Mouse (Mus musculus): Measurements from ENCODE around the gene Yipf3. TPM values are rescaled to one million over a fixed set of nuclear protein-coding genes. Genes with fewer than 3 reads are reported as not detected.

The Yipf3 gene
- polyA plus RNA-seq, 1 experiment from 2014 or later: 132 TPM

GRCm38 (mm10) chr17:46253452-46254084 lies 5.7 kb downstream of the Yipf3 start, which contains the start of gene Lrrc73:
Gene Lrrc73, plus strand, starts transcription at chr17:46253531.
- Histone ChIP-seq H3K36me3 (ENCODE audit: insufficient read depth, low read length) (peaks cover 44% of the 10 kb centered on the region), H3K27ac (ENCODE audit: low read length) (no peak within 1 kb of the TSS), H3K4me1 (ENCODE audit: insufficient read depth, low read length) (peaks cover 25% of the 10 kb centered on the region), H3K9ac (replicated peaks; ENCODE audit: low read length) (peak within 1 kb of the TSS; percentile 73), H3K4me2 (replicated peaks; ENCODE audit: low read depth, low read length) (peak within 1 kb of the TSS; percentile 100), H3K4me3 (ENCODE audit: low read length) (peak within 1 kb of the TSS; percentile 70), H3K27me3 (ENCODE audit: insufficient read depth, low read length) (peaks cover 14% of the 10 kb centered on the region), H3K9me3 (ENCODE audit: low read length) (no peaks in the 10 kb centered on the region)
- WGBS: 2% methylated on average over 45 of the region's 48 CpGs
- ATAC-seq (ENCODE audit: low FRiP score, low TSS enrichment): peak; percentile 81

GRCm38 (mm10) chr17:46254106-46254505 lies 6.2 kb downstream of the Yipf3 start:
- peak; percentile 16; the same call in 1 of the 2 replicates for ATAC-seq (ENCODE audit: low FRiP score, low TSS enrichment)
- Histone ChIP-seq H3K9ac (replicated peaks; ENCODE audit: low read length) (peak overlapping the region; percentile 73), H3K36me3 (ENCODE audit: insufficient read depth, low read length) (peaks cover 49% of the 10 kb centered on the region), H3K4me2 (replicated peaks; ENCODE audit: low read depth, low read length) (peak overlapping the region; percentile 100), H3K9me3 (ENCODE audit: low read length) (no peaks in the 10 kb centered on the region), H3K4me1 (ENCODE audit: insufficient read depth, low read length) (peaks cover 20% of the 10 kb centered on the region), H3K27me3 (ENCODE audit: insufficient read depth, low read length) (peaks cover 14% of the 10 kb centered on the region), H3K27ac (ENCODE audit: low read length) (no peak overlapping the region), H3K4me3 (ENCODE audit: low read length) (peak overlapping the region; percentile 70)
- WGBS: under 1% methylated on average over 40 of the region's 54 CpGs

GRCm38 (mm10) chr17:46255147-46255546 lies 7.3 kb downstream of the Yipf3 start:
- no peak overlapping the region for H3K9ac ChIP-seq (replicated peaks; ENCODE audit: low read length)
- ATAC-seq (ENCODE audit: low FRiP score, low TSS enrichment): no peak
- no peaks in the 10 kb centered on the region for H3K9me3 ChIP-seq (ENCODE audit: low read length)
- H3K4me1 ChIP-seq (ENCODE audit: insufficient read depth, low read length): peaks cover 15% of the 10 kb centered on the region
- no peak overlapping the region for H3K4me3 ChIP-seq (ENCODE audit: low read length)
- H3K27me3 ChIP-seq (ENCODE audit: insufficient read depth, low read length): peaks cover 14% of the 10 kb centered on the region
- no peak overlapping the region for H3K4me2 ChIP-seq (replicated peaks; ENCODE audit: low read depth, low read length)
- no peak overlapping the region for H3K27ac ChIP-seq (ENCODE audit: low read length)
- peaks cover 52% of the 10 kb centered on the region for H3K36me3 ChIP-seq (ENCODE audit: insufficient read depth, low read length)
- WGBS: 22% methylated on average over 6 of the region's 6 CpGs

DNA sequence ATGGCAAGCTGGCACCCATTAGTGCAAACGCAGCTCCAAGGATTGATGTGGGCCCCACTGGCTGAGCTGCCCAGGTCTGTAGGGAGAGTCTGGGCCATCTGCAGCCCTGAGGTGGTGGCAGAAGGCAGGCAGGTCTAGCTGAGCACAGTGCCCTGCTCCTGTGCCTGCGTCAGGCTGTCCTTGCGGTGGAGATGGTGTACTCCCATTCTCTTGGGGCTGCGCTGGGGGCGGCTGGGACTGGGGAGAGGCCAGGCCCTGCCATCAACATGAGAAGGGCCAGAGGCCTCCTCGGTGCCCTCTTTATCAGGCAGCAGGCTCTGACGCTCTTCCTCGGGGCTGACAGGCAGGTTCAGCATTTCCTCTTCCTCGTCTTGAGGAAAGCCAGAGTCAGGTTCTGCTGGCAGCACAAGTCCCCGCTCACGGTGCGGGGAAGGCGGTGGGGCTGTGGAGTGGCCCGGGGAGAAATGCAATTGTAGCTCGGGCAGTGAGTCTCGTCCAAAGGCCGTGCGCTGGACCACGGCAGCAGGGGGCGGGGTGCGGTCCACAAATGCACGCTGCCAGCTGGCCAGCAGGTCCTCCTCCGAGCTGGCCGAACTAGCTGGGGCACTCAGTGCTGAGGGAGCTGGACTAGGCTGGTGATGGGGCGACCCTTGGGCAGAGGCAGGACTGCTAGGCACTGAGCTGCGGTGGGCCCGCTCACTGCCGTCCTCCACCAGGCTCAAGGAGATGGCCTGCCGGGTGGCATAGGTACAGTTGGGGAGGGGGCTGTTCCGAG lies 10.6 kb downstream of the Yipf3 start:
- Histone ChIP-seq H3K27ac (ENCODE audit: low read length) (no peak overlapping the region), H3K4me3 (ENCODE audit: low read length) (no peak overlapping the region), H3K4me1 (ENCODE audit: insufficient read depth, low read length) (peaks cover 7% of the 10 kb centered on the region), H3K36me3 (ENCODE audit: insufficient read depth, low read length) (peaks cover 49% of the 10 kb centered on the region), H3K4me2 (replicated peaks; ENCODE audit: low read depth, low read length) (no peak overlapping the region), H3K27me3 (ENCODE audit: insufficient read depth, low read length) (peaks cover 14% of the 10 kb centered on the region), H3K9ac (replicated peaks; ENCODE audit: low read length) (no peak overlapping the region), H3K9me3 (ENCODE audit: low read length) (no peaks in the 10 kb centered on the region)
- WGBS: 72% methylated on average over 30 of the region's 30 CpGs
- no peak for ATAC-seq (ENCODE audit: low FRiP score, low TSS enrichment)

DNA sequence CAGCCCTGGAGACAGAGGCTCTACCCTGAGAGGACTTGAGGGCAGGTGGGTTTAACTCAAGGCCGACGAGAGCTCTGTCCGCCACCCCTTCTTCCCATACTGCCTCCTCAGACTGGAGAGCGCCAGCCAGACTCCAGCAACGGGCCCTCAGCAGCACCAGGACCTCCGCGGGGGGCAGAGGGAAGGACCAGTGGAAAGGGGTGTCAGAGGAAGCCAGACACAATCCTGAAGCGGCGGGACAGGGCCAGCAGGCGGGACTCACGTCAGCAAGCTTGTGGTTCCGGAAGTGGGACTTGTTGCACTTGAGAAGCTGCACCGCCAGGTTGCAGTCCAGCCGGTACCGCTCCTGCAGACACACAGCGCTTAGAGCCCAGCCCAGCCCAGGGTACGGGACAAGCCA lies 11.8 kb downstream of the Yipf3 start:
- H3K27ac ChIP-seq (ENCODE audit: low read length): no peak overlapping the region
- 85% methylated on average over 17 of the region's 17 CpGs for WGBS
- H3K36me3 ChIP-seq (ENCODE audit: insufficient read depth, low read length): peaks cover 61% of the 10 kb centered on the region
- no peak overlapping the region for H3K4me3 ChIP-seq (ENCODE audit: low read length)
- H3K9me3 ChIP-seq (ENCODE audit: low read length): no peaks in the 10 kb centered on the region
- H3K9ac ChIP-seq (replicated peaks; ENCODE audit: low read length): no peak overlapping the region
- peaks cover 7% of the 10 kb centered on the region for H3K27me3 ChIP-seq (ENCODE audit: insufficient read depth, low read length)
- H3K4me1 ChIP-seq (ENCODE audit: insufficient read depth, low read length): peaks cover under 1% of the 10 kb centered on the region; the same call in 1 of the 2 replicates
- H3K4me2 ChIP-seq (replicated peaks; ENCODE audit: low read depth, low read length): no peak overlapping the region
- ATAC-seq (ENCODE audit: low FRiP score, low TSS enrichment): no peak

DNA sequence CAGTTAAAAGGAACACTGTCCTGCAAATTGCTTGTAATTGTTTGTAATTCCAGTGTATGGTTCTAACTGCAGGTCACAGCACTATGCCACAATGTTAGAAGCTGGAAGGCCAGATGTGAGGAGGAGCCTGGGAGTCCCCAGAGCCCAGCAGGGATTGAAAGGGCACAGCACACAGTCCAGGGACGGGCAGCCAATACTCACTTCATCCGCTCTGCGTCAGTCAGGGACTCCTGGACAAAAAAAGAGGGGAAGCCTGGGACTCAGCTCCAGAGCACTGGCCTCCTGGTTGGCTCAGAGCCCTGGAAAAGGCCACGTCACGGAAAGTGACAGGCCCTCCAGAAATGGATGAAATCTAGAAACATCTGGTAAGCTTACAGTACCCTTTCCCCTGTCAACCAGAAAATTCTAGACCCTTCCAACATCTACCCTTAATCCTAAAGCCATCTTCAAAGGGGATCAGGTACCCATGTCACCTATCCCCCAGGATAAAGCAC lies 14.4 kb downstream of the Yipf3 start:
- H3K4me1 ChIP-seq (ENCODE audit: insufficient read depth, low read length): peaks cover 6% of the 10 kb centered on the region; the same call in 1 of the 2 replicates
- ATAC-seq (ENCODE audit: low FRiP score, low TSS enrichment): no peak
- H3K4me2 ChIP-seq (replicated peaks; ENCODE audit: low read depth, low read length): no peak overlapping the region
- no peaks in the 10 kb centered on the region for H3K27me3 ChIP-seq (ENCODE audit: insufficient read depth, low read length)
- WGBS: 93% methylated on average over 5 of the region's 5 CpGs
- no peak overlapping the region for H3K4me3 ChIP-seq (ENCODE audit: low read length)
- H3K9me3 ChIP-seq (ENCODE audit: low read length): no peaks in the 10 kb centered on the region
- H3K9ac ChIP-seq (replicated peaks; ENCODE audit: low read length): no peak overlapping the region
- H3K27ac ChIP-seq (ENCODE audit: low read length): no peak overlapping the region
- peaks cover 58% of the 10 kb centered on the region for H3K36me3 ChIP-seq (ENCODE audit: insufficient read depth, low read length)

DNA sequence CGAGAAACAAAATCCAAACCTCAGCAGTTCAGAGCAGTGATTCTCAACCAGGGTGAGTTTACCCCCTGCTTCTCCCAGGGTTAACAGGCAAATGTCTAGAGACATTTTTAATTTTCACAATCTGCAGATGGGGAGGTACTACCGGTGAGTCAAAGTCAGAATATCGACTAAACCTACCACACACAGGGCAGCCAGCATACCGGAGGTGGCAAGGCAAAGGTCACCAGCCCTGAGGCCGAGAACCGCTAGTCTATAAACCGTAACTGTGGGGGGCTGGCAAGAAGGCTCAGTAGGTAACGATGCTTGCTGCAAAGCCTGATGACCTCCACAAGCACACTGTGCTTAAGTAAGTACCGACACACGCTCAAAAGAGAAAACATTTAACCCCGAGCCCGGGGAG lies 17.6 kb downstream of the Yipf3 start:
- no peak overlapping the region for H3K27ac ChIP-seq (ENCODE audit: low read length)
- no peaks in the 10 kb centered on the region for H3K9me3 ChIP-seq (ENCODE audit: low read length)
- H3K4me3 ChIP-seq (ENCODE audit: low read length): no peak overlapping the region
- H3K9ac ChIP-seq (replicated peaks; ENCODE audit: low read length): no peak overlapping the region
- peaks cover 38% of the 10 kb centered on the region for H3K36me3 ChIP-seq (ENCODE audit: insufficient read depth, low read length)
- no peak overlapping the region for H3K4me2 ChIP-seq (replicated peaks; ENCODE audit: low read depth, low read length)
- WGBS: 78% methylated on average over 12 of the region's 12 CpGs
- no peaks in the 10 kb centered on the region for H3K27me3 ChIP-seq (ENCODE audit: insufficient read depth, low read length)
- ATAC-seq (ENCODE audit: low FRiP score, low TSS enrichment): no peak
- peaks cover 6% of the 10 kb centered on the region; the same call in 1 of the 2 replicates for H3K4me1 ChIP-seq (ENCODE audit: insufficient read depth, low read length)

DNA sequence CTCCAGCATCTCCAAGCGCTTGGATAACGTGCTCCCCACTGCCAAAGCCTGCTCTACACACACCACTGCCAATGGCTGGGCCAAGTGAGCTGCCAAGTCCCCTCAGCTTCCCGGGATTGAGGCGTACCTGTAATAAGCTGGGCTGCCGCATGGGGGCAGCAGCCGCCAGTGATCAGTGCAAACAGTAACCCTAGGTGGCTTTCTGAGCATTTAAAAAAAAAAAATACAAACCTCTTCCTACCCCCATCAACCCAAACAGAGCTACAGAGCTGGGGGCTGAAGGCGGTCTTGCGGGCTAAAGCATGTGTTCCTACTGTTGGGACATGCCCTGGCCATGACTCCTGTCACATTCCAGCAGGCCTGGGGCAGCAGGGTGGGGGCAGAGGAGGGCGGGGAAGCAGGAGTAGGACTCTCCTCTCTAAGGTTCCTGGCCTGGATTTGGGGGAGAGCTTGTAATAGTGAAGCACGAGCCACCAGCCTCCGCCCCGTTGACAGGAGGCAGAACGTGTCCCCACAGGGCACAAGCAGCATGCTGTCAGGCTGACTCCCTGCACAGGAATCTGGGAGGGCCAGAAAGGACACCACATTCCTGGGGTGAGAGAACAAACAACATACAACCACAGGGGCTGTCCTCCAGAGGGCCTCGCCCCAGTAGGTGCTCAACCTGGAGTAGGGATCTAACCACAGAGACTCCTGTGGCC lies 18.2 kb downstream of the Yipf3 start:
- H3K4me1 ChIP-seq (ENCODE audit: insufficient read depth, low read length): peaks cover 6% of the 10 kb centered on the region; the same call in 1 of the 2 replicates
- peak overlapping the region; percentile 25; the same call in 1 of the 2 replicates for H3K27ac ChIP-seq (ENCODE audit: low read length)
- H3K27me3 ChIP-seq (ENCODE audit: insufficient read depth, low read length): no peaks in the 10 kb centered on the region
- H3K4me3 ChIP-seq (ENCODE audit: low read length): no peak overlapping the region
- 30% methylated on average over 14 of the region's 14 CpGs for WGBS
- no peak overlapping the region for H3K9ac ChIP-seq (replicated peaks; ENCODE audit: low read length)
- peaks cover 43% of the 10 kb centered on the region for H3K36me3 ChIP-seq (ENCODE audit: insufficient read depth, low read length)
- H3K4me2 ChIP-seq (replicated peaks; ENCODE audit: low read depth, low read length): no peak overlapping the region
- H3K9me3 ChIP-seq (ENCODE audit: low read length): no peaks in the 10 kb centered on the region
- ATAC-seq (ENCODE audit: low FRiP score, low TSS enrichment): peak; percentile 44; the same call in 1 of the 2 replicates

GRCm38 (mm10) chr17:46266986-46267385 lies 19.1 kb downstream of the Yipf3 start:
- 40% methylated on average over 6 of the region's 6 CpGs for WGBS
- peaks cover 49% of the 10 kb centered on the region for H3K36me3 ChIP-seq (ENCODE audit: insufficient read depth, low read length)

More at GRCm38 (mm10) chr17:46266986-46267385, 19.1 kb downstream of the Yipf3 start:
- peaks cover 6% of the 10 kb centered on the region; the same call in 1 of the 2 replicates for H3K4me1 ChIP-seq (ENCODE audit: insufficient read depth, low read length)
- no peak for ATAC-seq (ENCODE audit: low FRiP score, low TSS enrichment)
- H3K27me3 ChIP-seq (ENCODE audit: insufficient read depth, low read length): no peaks in the 10 kb centered on the region
- H3K9me3 ChIP-seq (ENCODE audit: low read length): no peaks in the 10 kb centered on the region
- H3K4me2 ChIP-seq (replicated peaks; ENCODE audit: low read depth, low read length): no peak overlapping the region
- no peak overlapping the region for H3K9ac ChIP-seq (replicated peaks; ENCODE audit: low read length)
- peak overlapping the region; percentile 25; the same call in 1 of the 2 replicates for H3K27ac ChIP-seq (ENCODE audit: low read length)
- no peak overlapping the region for H3K4me3 ChIP-seq (ENCODE audit: low read length)
